Mouse (Mus musculus) G1E (cell line): ENCODE measurements around the gene Cfh. TPM values are rescaled to one million over a fixed set of nuclear protein-coding genes. Genes with fewer than 3 reads are reported as not detected.

Experiments used
- ATAC-seq: 2 replicates; pipeline ENCODE4 v1.8.0; 2016; ENCODE audit warnings: mild to moderate bottlenecking; ENCODE audit not compliant: insufficient number of reproducible peaks, poor library complexity, low FRiP score, severe bottlenecking; ENCODE audit errors: extremely low read depth
- DNase-seq: peaks from one replicate; pipeline ENCODE4 v3.0.0; 2012; ENCODE audit warnings: low spot score
- H3K27me3 ChIP-seq: 2 replicates; pipeline ENCODE4 v1.6.1; 2012; ENCODE audit warnings: mild to moderate bottlenecking, low read length, inconsistent platforms; ENCODE audit not compliant: insufficient read depth
- H3K36me3 ChIP-seq: replicated peaks from 2 replicates; pipeline ENCODE3; 2012; ENCODE audit warnings: mild to moderate bottlenecking, inconsistent platforms
- H3K4me1 ChIP-seq: 2 replicates; pipeline ENCODE4 v1.6.1; 2012; ENCODE audit warnings: low read depth, low read length, inconsistent platforms, mixed read lengths; ENCODE audit not compliant: insufficient read depth
- H3K4me3 ChIP-seq: 2 replicates; pipeline ENCODE4 v1.5.1; 2012; ENCODE audit warnings: low read depth, mild to moderate bottlenecking, inconsistent platforms, low read length, moderate library complexity, mixed read lengths
- H3K9me3 ChIP-seq: replicated peaks from 2 replicates; pipeline ENCODE4 v1.6.1; 2012; ENCODE audit warnings: inconsistent platforms
- CTCF ChIP-seq: IDR thresholded peaks from 2 replicates; pipeline ENCODE4 v1.5.1; 2012; ENCODE audit warnings: low read depth, low read length, inconsistent platforms, mixed read lengths
- GATA1 ChIP-seq: IDR thresholded peaks from 2 replicates; pipeline ENCODE4 v1.6.1; 2012; ENCODE audit warnings: borderline replicate concordance, low read length, inconsistent platforms, mixed read lengths
- GATA2 ChIP-seq: IDR thresholded peaks from 2 replicates; pipeline ENCODE4 v1.6.1; 2012; ENCODE audit warnings: low read depth, low read length, inconsistent platforms, borderline replicate concordance
- POLR2AphosphoS5 ChIP-seq: IDR thresholded peaks from 2 replicates; pipeline ENCODE4 v1.6.1; 2012; ENCODE audit warnings: low read depth, low read length, inconsistent platforms; ENCODE audit not compliant: insufficient replicate concordance
- TAL1 ChIP-seq: conservative IDR thresholded peaks from 2 replicates; pipeline ENCODE4 v1.6.1; 2012; ENCODE audit warnings: low read depth, low read length, inconsistent platforms, mixed read lengths
- polyA plus RNA-seq: library from polyadenylated mRNA; stranded (reverse); fragments of >175 nt; gene quantifications from 2 replicates; pipeline ENCODE4 v1.2.3, GENCODE M21; 2012
- total RNA-seq, 2 experiments: library from RNA; stranded (forward) in 1 of 2; stranded (reverse) in 1 of 2; fragments of 200-1000 nt in 1 of 2; fragments of >200 nt in 1 of 2; fragmentation: Nextera tagmentation in 1 of 2; gene quantifications; 2 replicates each; pipeline ENCODE4 v1.2.3; 2014 to 2017

The Cfh gene
- total and polyA plus RNA-seq, 3 experiments = 1.3 TPM; not detected in 2

DNA sequence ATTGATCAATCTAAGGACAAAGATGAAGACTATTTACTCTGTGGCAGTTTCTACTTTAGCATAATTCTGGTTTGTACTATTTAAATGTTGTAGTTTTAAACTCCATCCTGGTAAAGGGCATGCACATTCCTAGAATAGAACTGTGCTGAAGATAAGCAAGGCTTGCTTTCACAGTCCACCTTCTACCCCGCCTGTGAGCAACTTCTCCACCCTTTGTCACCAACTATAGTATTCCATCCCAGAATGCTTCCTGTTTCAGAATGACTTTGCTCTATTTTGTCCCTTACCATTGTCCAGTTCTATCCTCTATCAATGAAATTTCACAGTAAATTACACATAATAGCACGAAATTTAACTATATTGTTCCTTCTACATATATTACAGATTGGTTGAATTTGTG lies 8.1 kb downstream of the Cfh start:
- ATAC-seq (no peak), DNase-seq (no peak)
- Histone ChIP-seq H3K36me3 (no peaks in the 10 kb centered on the region), H3K27me3 (no peaks in the 10 kb centered on the region), H3K4me3 (no peak overlapping the region), H3K4me1 (no peaks in the 10 kb centered on the region), H3K9me3 (no peaks in the 10 kb centered on the region)
- TF ChIP-seq TAL1 (no peak), GATA2 (no peak), CTCF (no peak), POLR2AphosphoS5 (no peak), GATA1 (no peak)

DNA sequence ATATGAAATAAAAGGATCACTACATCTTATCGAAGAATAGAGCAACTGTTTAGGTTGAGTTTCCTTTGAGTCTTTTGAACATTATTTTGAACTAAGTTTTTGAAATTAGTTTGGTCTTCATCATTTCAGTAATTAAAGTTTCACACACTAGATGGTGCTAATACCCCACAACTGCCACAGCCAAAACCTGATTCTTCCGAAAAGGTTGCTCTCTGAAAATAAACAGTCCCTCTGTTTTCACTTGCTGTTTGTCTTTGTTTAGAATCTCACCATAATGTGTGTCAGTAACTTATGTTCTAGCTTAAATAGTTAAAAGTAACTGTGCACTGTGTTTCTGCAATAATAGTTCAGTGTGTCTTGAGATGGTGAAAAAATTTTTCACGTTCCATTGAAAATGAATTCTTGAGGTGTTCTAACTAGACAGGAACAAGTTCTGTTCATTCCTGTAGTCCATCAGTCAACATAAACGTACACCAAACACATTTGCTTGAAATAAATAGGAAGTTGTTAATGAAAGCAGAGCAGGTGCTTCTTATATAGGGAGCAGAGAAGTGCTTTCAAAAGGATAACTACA lies 11.9 kb downstream of the Cfh start:
- H3K9me3 ChIP-seq = peaks cover 8% of the 10 kb centered on the region
- no peak for ATAC-seq
- H3K36me3 ChIP-seq = no peaks in the 10 kb centered on the region
- TF ChIP-seq GATA1 (no peak), CTCF (no peak), GATA2 (no peak), POLR2AphosphoS5 (no peak), TAL1 (no peak)
- no peaks in the 10 kb centered on the region for H3K4me1 ChIP-seq
- DNase-seq = no peak
- H3K4me3 ChIP-seq = no peak overlapping the region
- no peaks in the 10 kb centered on the region for H3K27me3 ChIP-seq

DNA sequence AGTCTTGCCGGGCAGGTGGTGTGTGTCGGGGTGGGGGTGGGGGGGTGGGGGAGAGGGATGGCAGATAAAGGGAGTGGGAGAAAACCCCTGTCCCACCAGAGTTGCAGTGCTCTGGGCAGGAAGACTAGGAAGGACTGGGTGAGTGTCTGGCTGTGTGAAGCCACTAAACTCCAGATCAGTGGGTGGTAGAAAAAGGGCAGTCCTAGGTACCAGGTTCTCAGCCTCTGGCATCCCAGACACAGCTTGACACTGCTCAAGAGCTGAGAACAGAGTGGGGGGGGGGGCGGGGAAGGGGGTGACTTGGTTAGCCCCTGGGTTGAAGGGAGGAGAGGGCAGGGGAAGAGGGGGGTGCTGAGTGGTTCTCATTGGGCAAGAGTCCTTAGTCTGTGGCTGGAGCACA lies 24.6 kb downstream of the Cfh start:
- TF ChIP-seq GATA1 = no peak
- TF ChIP-seq CTCF = no peak
- DNase-seq (no peak), ATAC-seq (no peak)
- no peak overlapping the region for H3K4me3 ChIP-seq
- H3K4me1 ChIP-seq = no peaks in the 10 kb centered on the region
- peaks cover 10% of the 10 kb centered on the region for H3K9me3 ChIP-seq
- no peaks in the 10 kb centered on the region for H3K36me3 ChIP-seq
- no peaks in the 10 kb centered on the region for H3K27me3 ChIP-seq

DNA sequence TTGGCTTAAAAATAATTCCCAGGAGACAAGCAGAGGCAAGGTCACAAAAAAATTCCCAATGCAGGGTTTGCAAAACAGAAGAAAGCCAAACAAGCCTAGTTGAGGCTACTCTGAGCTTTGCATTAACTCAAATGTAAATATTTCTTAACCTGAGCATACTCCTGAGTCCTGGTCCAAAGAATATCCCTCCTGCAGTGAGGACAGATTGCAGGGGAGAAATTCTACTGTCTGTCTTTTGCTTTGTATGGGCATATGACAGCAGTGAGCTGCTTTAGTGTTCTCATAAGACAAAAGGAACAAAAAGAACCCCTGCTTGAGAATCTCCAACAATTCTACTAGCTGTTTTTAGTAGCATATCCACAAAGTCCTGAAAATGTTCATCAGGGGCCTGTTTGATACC lies 114.1 kb downstream of the Cfh start:
- Histone ChIP-seq H3K4me3 (no peak overlapping the region), H3K4me1 (no peaks in the 10 kb centered on the region), H3K9me3 (peaks cover 4% of the 10 kb centered on the region; the same call in 1 of the 2 replicates), H3K36me3 (no peaks in the 10 kb centered on the region), H3K27me3 (no peaks in the 10 kb centered on the region)
- TF ChIP-seq TAL1 (no peak), CTCF (no peak), POLR2AphosphoS5 (no peak), GATA2 (no peak), GATA1 (no peak)
- no peak for DNase-seq
- no peak for ATAC-seq

Other genes starting within 250 kb of the Cfh start
- gene Kcnt2, start 62.4 kb upstream of the Cfh start, total RNA-seq (2014; fragmentation: Nextera tagmentation) = not detected in 2 replicates
- under 0.01 and 0.05 TPM in 2 replicates for gene Kcnt2, start 62.4 kb upstream of the Cfh start, total RNA-seq (2017)
- not detected in 2 replicates for gene Kcnt2, start 62.4 kb upstream of the Cfh start, polyA plus RNA-seq